Mouse (Mus musculus) right cerebral cortex, adult 2 months (tissue): ENCODE measurements around the gene Lrp11.

Experiments
- DNase-seq, 2 experiments: peaks; one replicate each; pipeline ENCODE4 v3.0.0; 2021 to 2022; ENCODE audit warnings: low spot score in 2 of 2

Lrp11 gene

DNA sequence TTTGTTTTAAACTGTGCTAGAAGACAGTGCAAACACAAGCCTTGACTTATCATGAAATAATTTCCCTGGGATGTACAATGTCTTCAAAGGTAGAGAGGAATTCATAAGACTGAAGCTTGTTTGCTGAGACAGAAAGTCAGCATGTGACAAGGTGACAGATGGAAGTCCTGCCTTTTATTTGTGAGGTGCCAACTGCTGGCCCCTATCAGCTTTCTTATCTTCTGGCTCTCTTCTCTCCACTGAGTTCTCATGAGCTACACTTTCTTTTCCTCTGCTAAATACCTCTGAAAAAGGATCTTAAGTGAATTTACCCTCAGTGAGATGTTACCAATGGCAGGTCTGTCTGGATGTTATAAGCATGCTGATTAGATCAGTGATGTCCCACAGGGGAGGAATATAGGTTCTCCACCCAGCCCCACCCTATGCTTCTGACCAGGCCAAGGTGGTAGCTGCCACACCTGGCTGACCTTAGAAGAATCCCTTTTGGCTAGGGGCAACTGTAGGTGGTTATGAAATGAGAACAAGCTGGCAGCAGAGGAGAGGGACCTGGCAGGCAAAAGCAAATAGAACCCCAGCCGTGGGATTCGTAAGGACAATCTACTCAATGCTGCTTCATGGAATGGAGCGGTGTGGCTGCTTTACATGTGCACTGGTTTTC is 34.4 kb downstream of the Lrp11 start:
- no peak for DNase-seq

DNA sequence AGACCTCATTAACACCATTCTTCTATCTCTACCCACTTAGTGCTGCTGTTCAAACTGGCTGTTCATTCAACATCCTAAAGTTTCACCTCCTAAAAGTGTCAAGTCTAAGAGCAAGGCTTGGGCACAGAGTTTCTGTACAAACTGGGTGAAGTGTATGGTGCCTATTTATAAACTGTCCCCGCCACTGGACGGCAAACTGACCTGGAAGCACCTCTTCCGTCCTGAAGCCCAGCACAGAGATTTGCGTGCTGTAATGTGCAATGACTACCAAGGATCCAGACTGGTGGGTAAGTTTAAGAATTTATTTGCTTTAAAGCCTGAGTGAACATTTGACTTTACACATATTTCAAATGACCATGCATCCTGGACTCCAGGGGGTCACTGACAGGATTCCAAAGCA is 39.5 kb downstream of the Lrp11 start:
- DNase-seq = no peak

- DNase-seq = no peak
Measured at GRCm38 (mm10) chr10:7630286-7630685, 40.7 kb downstream of the Lrp11 start.

DNA sequence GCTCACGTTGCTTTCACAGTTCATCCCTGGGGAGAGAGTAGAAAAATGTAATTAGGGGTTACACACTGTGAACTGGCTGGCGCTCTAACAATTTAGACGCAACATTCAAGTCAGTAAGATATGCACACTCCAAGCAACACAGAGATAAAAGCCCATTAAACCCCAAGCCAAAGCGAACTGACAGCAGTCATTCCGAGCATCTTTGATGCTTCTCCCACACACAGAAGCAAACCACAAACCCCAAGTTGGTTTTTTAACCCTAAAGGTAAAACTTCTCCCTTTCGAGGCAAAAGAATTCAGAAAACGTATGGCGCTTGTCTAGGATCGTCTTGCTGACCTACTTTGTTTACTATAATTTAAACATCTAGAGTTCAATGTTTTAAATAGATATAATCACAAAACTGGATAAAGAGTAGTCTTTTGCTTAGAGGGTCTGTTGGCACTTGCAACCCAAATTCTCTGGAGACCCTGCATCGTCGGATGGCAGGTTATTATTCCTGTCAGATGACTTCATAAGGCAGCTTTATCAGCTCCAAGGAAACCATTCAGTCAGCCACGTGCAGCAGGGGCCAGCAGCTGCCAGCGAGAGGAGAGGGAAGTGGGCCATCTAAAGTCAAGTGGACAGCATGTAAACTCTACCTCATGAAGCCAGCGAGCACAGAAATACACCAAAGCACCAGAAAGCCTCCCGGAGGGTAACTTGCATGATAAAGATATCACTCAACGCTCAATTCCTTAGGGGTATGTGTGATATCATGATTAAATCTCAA is 41.5 kb downstream of the Lrp11 start:
- DNase-seq = no peak

DNA sequence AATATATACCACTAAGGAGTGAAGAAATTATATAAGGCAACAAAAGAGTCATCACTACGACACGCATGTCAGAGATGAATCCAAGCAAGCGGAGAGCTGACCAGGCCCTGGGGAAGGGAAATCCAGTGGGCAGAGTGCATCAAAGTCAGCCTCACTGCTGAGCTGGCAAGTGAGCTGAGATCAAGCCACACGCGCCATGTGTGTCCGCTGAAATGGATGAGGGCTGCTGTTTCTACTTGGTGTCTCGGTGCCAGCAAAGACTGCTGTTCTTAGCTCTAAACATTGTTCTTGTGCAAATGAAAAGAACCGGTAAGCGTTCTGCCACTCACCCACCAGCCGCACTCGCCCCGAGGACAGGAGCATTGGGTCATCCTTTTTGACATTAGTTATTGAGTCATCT is 50.8 kb downstream of the Lrp11 start:
- DNase-seq = no peak

GRCm38 (mm10) chr10:7645911-7646310 is 56.3 kb downstream of the Lrp11 start:
- DNase-seq = no peak

GRCm38 (mm10) chr10:7649059-7649458 is 59.5 kb downstream of the Lrp11 start:
- no peak for DNase-seq

- DNase-seq = no peak
Measured at GRCm38 (mm10) chr10:7651057-7651456, 61.5 kb downstream of the Lrp11 start.

DNA sequence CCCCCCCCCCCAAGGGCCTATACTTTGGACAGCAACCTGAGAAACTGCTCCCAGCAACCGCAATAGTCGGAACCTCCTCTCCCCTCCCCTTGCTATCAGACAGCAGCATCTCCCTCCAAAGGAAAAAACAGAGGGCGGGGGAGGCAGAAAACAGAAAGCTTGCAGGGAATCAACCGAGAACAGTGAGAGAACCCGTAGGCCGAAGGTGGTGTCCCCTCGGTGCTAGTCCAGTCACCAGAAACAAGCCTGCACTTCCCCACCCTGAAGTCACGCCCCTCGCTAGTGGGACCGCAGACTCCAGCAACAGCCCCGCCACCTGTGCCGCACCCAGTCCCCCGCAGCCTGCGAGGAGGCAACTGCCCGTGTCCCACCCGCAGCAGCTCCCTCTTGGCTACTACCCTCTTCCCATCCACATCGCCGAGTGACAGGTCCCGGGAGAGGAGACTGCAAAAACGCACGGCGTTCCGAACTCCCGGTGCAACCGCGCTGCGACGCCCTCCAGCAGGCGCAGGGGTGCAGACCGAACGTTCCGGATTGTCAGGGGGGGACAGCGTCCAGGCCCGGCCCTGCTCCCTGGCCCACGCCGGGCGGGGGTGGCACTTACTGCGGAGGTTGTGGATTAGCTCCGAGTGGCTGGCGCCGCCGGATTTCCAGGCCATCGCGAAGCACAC is 73.0 kb downstream of the Lrp11 start:
- DNase-seq = no peak

DNA sequence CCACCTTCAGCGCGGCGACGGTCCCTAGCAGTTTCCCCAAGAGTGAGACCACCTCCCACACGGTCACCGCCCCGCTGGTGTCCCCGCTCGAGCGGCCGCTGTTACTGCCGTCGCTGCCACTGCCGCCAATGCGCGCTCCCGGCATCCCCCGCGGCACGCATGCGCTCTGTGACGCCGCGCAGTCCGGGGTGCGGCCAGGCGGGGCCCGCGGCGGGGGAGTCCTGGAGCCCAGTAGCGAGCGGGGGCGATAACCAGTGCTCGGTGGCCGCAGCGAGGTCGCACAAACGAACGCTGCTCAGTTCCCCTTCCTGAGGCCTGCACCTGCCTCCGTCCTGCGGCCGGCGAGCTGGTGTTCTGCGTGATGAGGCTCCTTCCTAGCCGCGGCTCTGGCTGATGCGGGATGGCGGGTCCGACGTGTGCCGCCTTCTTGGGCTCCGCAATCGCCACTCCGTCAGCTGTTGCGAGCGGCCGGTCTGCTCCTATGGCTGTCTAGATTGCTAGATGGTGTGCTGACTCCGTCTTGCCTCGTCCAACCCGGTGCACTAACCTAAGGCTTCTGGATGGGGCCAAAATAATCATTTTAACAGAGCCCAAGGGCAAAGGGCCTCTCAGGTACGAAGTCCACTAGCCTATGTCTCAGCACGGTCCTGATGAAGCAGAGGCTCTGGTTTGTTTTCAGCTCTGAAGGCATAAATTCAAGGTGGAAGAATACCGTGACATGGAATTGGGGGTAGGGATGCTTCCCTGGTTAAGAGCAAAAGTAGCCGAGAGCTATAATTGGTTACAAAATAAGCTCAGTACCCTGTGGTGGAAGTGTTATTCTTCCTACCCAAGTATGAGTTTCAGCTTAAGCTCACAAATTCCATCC is 73.8 kb downstream of the Lrp11 start:
- peak; percentile 89 to 91 for DNase-seq

- no peak for DNase-seq
Measured at GRCm38 (mm10) chr10:7664027-7664526, 74.5 kb downstream of the Lrp11 start.

- no peak for DNase-seq
Measured at GRCm38 (mm10) chr10:7664889-7665288, 75.3 kb downstream of the Lrp11 start.

GRCm38 (mm10) chr10:7667342-7667802 is 77.8 kb downstream of the Lrp11 start, which contains the start of gene Nup43:
Nup43 (plus strand) TSS chr10:7667503.
- peak; percentile 91 to 92 for DNase-seq

GRCm38 (mm10) chr10:7673673-7674072 is 84.1 kb downstream of the Lrp11 start:
- no peak for DNase-seq
